Mouse (Mus musculus): ENCODE measurements around the gene Sema4c.

GRCm38 (mm10) chr1:36535477-36536396, 22.4 kb downstream of the Sema4c start:
- TF ChIP-seq CTCF (IDR thresholded peaks at IDR 0.05) (no peak), EP300 (IDR thresholded peaks at IDR 0.05) (no peak)
